Mouse (Mus musculus): ENCODE measurements at regions not wholly inside any gene's neighbourhood (a gene's known extent, or its start where the extent isn't known, plus 50 kb on each side); places are given as distances from the start of the nearest gene placed in this dataset.

GRCm38 (mm10) chr4:12476717-12477116 lies 304.9 kb upstream of the Fam92a start:
- Histone ChIP-seq H3K4me2 (ENCODE audit: low read depth) (no peak overlapping the region), H3K36me3 (ENCODE audit: control insufficient read depth, insufficient read depth) (no peaks in the 10 kb centered on the region), H3K27me3 (ENCODE audit: control insufficient read depth, insufficient read depth, insufficient read length) (no peaks in the 10 kb centered on the region), H3K79me2 (ENCODE audit: control insufficient read depth, insufficient read depth) (no peaks in the 10 kb centered on the region), H3K4me3 (no peak overlapping the region), H3ac (ENCODE audit: control insufficient read depth, insufficient read length) (no peak overlapping the region)
- TF ChIP-seq TCF12 (IDR thresholded peaks at IDR 0.05; ENCODE audit: insufficient read depth, poor library complexity, severe bottlenecking) (no peak), MYOG (IDR thresholded peaks at IDR 0.05; ENCODE audit: control insufficient read depth in 1 of 3, insufficient read depth in 1 of 3, insufficient read length in 2 of 3, low read depth in 2 of 3) (no peak), TCF3 (IDR thresholded peaks at IDR 0.05; ENCODE audit: insufficient read length, low read depth) (no peak), POLR2AphosphoS2 (IDR thresholded peaks at IDR 0.05; ENCODE audit: insufficient read length, low read depth) (no peak), POLR2A (IDR thresholded peaks at IDR 0.05; ENCODE audit: insufficient read length, low read depth) (no peak)

- no peaks in the 10 kb centered on the region for H3K36me3 ChIP-seq (ENCODE audit: control insufficient read depth, insufficient read depth)
- TF ChIP-seq POLR2A (IDR thresholded peaks at IDR 0.05; ENCODE audit: insufficient read length, low read depth) (no peak), TCF12 (IDR thresholded peaks at IDR 0.05; ENCODE audit: insufficient read depth, poor library complexity, severe bottlenecking) (no peak), MYOD1 (IDR thresholded peaks at IDR 0.05; ENCODE audit: control insufficient read depth in 1 of 3, insufficient read length in 2 of 3, low read depth in 2 of 3) (no peak), CEBPB (IDR thresholded peaks at IDR 0.05; ENCODE audit: insufficient read depth, poor library complexity, severe bottlenecking) (no peak), REST (IDR thresholded peaks at IDR 0.05; ENCODE audit: insufficient read depth, insufficient read length) (no peak)
- no peak overlapping the region for H3K4me2 ChIP-seq (ENCODE audit: low read depth)
- no peaks in the 10 kb centered on the region for H3K27me3 ChIP-seq (ENCODE audit: control insufficient read depth, insufficient read depth, insufficient read length)
- H3K79me2 ChIP-seq (ENCODE audit: control insufficient read depth, insufficient read depth) = no peaks in the 10 kb centered on the region
- no peak overlapping the region for H3K4me3 ChIP-seq
- no peak overlapping the region for H3ac ChIP-seq (ENCODE audit: control insufficient read depth, insufficient read length)
Measured at GRCm38 (mm10) chr4:12474981-12475568, 303.3 kb upstream of the Fam92a start.

- no peaks in the 10 kb centered on the region for H3K79me2 ChIP-seq (ENCODE audit: control insufficient read depth, insufficient read depth)
- no peak overlapping the region for H3K4me2 ChIP-seq (ENCODE audit: low read depth)
- H3K36me3 ChIP-seq (ENCODE audit: control insufficient read depth, insufficient read depth) = no peaks in the 10 kb centered on the region
Measured at GRCm38 (mm10) chr4:12474421-12474820, 302.6 kb upstream of the Fam92a start.

GRCm38 (mm10) chr4:12461701-12462100 lies 289.9 kb upstream of the Fam92a start:
- TF ChIP-seq TCF12 (IDR thresholded peaks at IDR 0.05; ENCODE audit: insufficient read depth, poor library complexity, severe bottlenecking) (no peak), TCF3 (IDR thresholded peaks at IDR 0.05; ENCODE audit: insufficient read length, low read depth) (no peak), CEBPB (IDR thresholded peaks at IDR 0.05; ENCODE audit: insufficient read depth, poor library complexity, severe bottlenecking) (no peak), MYOG (IDR thresholded peaks at IDR 0.05; ENCODE audit: control insufficient read depth in 1 of 3, insufficient read depth in 1 of 3, insufficient read length in 2 of 3, low read depth in 2 of 3) (no peak), SRF (IDR thresholded peaks at IDR 0.05; ENCODE audit: control insufficient read depth, insufficient read length, low read depth) (no peak), POLR2A (IDR thresholded peaks at IDR 0.05; ENCODE audit: insufficient read length, low read depth) (no peak), USF1 (IDR thresholded peaks at IDR 0.05; ENCODE audit: low read depth) (no peak), REST (IDR thresholded peaks at IDR 0.05; ENCODE audit: insufficient read depth, insufficient read length) (no peak), MAX (IDR thresholded peaks at IDR 0.05; ENCODE audit: low read depth) (no peak), E2F4 (IDR thresholded peaks at IDR 0.05; ENCODE audit: insufficient read depth) (no peak), MYOD1 (IDR thresholded peaks at IDR 0.05; ENCODE audit: control insufficient read depth in 1 of 3, insufficient read length in 2 of 3, low read depth in 2 of 3) (no peak)

More at GRCm38 (mm10) chr4:12474421-12474820, 302.6 kb upstream of the Fam92a start:
- no peaks in the 10 kb centered on the region for H3K27me3 ChIP-seq (ENCODE audit: control insufficient read depth, insufficient read depth, insufficient read length)
- no peak overlapping the region for H3K4me3 ChIP-seq
- H3ac ChIP-seq (ENCODE audit: control insufficient read depth, insufficient read length) = no peak overlapping the region
- TF ChIP-seq MYOD1 (IDR thresholded peaks at IDR 0.05; ENCODE audit: control insufficient read depth in 1 of 3, insufficient read length in 2 of 3, low read depth in 2 of 3) (no peak), REST (IDR thresholded peaks at IDR 0.05; ENCODE audit: insufficient read depth, insufficient read length) (no peak), POLR2A (IDR thresholded peaks at IDR 0.05; ENCODE audit: insufficient read length, low read depth) (no peak), E2F4 (IDR thresholded peaks at IDR 0.05; ENCODE audit: insufficient read depth) (no peak), MAX (IDR thresholded peaks at IDR 0.05; ENCODE audit: low read depth) (no peak)

GRCm38 (mm10) chr4:12461251-12461650 lies 289.4 kb upstream of the Fam92a start:
- Histone ChIP-seq H3K79me2 (ENCODE audit: control insufficient read depth, insufficient read depth) (no peaks in the 10 kb centered on the region), H3ac (ENCODE audit: control insufficient read depth, insufficient read length) (no peak overlapping the region), H3K27me3 (ENCODE audit: control insufficient read depth, insufficient read depth, insufficient read length) (no peaks in the 10 kb centered on the region), H3K36me3 (ENCODE audit: control insufficient read depth, insufficient read depth) (no peaks in the 10 kb centered on the region), H3K4me2 (ENCODE audit: low read depth) (no peak overlapping the region), H3K4me3 (no peak overlapping the region)
- TF ChIP-seq SRF (IDR thresholded peaks at IDR 0.05; ENCODE audit: control insufficient read depth, insufficient read length, low read depth) = no peak
- no peak for TF ChIP-seq CEBPB (IDR thresholded peaks at IDR 0.05; ENCODE audit: insufficient read depth, poor library complexity, severe bottlenecking)
- TF ChIP-seq POLR2AphosphoS2 (IDR thresholded peaks at IDR 0.05; ENCODE audit: insufficient read length, low read depth) = no peak
- no peak for TF ChIP-seq POLR2A (IDR thresholded peaks at IDR 0.05; ENCODE audit: insufficient read length, low read depth)
- TF ChIP-seq REST (IDR thresholded peaks at IDR 0.05; ENCODE audit: insufficient read depth, insufficient read length) = no peak
- no peak for TF ChIP-seq MYOG (IDR thresholded peaks at IDR 0.05; ENCODE audit: control insufficient read depth in 1 of 3, insufficient read depth in 1 of 3, insufficient read length in 2 of 3, low read depth in 2 of 3)
- no peak for TF ChIP-seq MYOD1 (IDR thresholded peaks at IDR 0.05; ENCODE audit: control insufficient read depth in 1 of 3, insufficient read length in 2 of 3, low read depth in 2 of 3)
- TF ChIP-seq TCF3 (IDR thresholded peaks at IDR 0.05; ENCODE audit: insufficient read length, low read depth) = no peak
- no peak for TF ChIP-seq MAX (IDR thresholded peaks at IDR 0.05; ENCODE audit: low read depth)
- TF ChIP-seq TCF12 (IDR thresholded peaks at IDR 0.05; ENCODE audit: insufficient read depth, poor library complexity, severe bottlenecking) = no peak
- no peak for TF ChIP-seq E2F4 (IDR thresholded peaks at IDR 0.05; ENCODE audit: insufficient read depth)
- no peak for TF ChIP-seq USF1 (IDR thresholded peaks at IDR 0.05; ENCODE audit: low read depth)

More at GRCm38 (mm10) chr4:12461701-12462100, 289.9 kb upstream of the Fam92a start:
- Histone ChIP-seq H3K79me2 (ENCODE audit: control insufficient read depth, insufficient read depth) (no peaks in the 10 kb centered on the region), H3K27me3 (ENCODE audit: control insufficient read depth, insufficient read depth, insufficient read length) (no peaks in the 10 kb centered on the region), H3K4me3 (no peak overlapping the region), H3ac (ENCODE audit: control insufficient read depth, insufficient read length) (no peak overlapping the region), H3K4me2 (ENCODE audit: low read depth) (no peak overlapping the region), H3K36me3 (ENCODE audit: control insufficient read depth, insufficient read depth) (no peaks in the 10 kb centered on the region)
